ENCODE assay signal across 8 mouse cellular contexts in genomic region chr11:113618672-113619419, GRCm38 (mm10). TPM values are rescaled to one million over a fixed set of nuclear protein-coding genes. Genes with fewer than 3 reads are reported as not detected.
DNase-seq lines count a peak whose midpoint lies in the region; ATAC-seq lines count a peak whose summit lies in the region.

Gene Sstr2 (plus strand): TSS chr11:113619342.

- intact Hi-C loops in left cerebral cortex, postnatal 25 days (cut with DNase I): loop anchor here (2.0 kb wide), 1 partner anchor 322 kb away; no protein-coding TSS in a partner anchor

- ATAC-seq in megakaryocyte-erythroid progenitor cell, adult 5-6 weeks (replicated peaks; ENCODE audit: low FRiP score, low TSS enrichment, poor library complexity, severe bottlenecking): 0 out of 2 replicates have a peak, but pooled peaks have one; percentile 31
- no peak for ATAC-seq in erythroid progenitor cell, adult 5-6 weeks (replicated peaks; ENCODE audit: low FRiP score, poor library complexity, severe bottlenecking)

- peak; percentile 86 for DNase-seq in ZHBTc4 (ENCODE audit: low read depth, low spot score)
- peak; percentile 89 to 91 for DNase-seq in cerebellum, postnatal 14 days
- DNase-seq in frontal cortex, postnatal 36 days (ENCODE audit: low spot score in 2 of 2): peak; percentile 76 to 78
- DNase-seq in induced T-regulatory cell, adult 2 months (ENCODE audit: low read depth): peak; percentile 78
- peak; percentile 81 to 85 for DNase-seq in left cerebral cortex, postnatal 25 days (ENCODE audit: low spot score in 2 of 2)
- DNase-seq in right cerebral cortex, postnatal 25 days: peak; percentile 85

RNA-seq across cellular contexts. Expression of gene Sstr2, which starts in this region (rescaled TPM):
- 10 to 100 TPM; 30.1 to 34.4 TPM for total RNA-seq in left cerebral cortex, postnatal 25 days (2021)
- total RNA-seq in megakaryocyte-erythroid progenitor cell, adult 5-6 weeks (2014; fragmentation: Nextera tagmentation): not detected in 2 replicates
- 0.15 TPM in 1 of 2 replicates, not detected in the other for total RNA-seq in megakaryocyte-erythroid progenitor cell, adult 5-6 weeks (2017)
- total RNA-seq in erythroid progenitor cell, adult 5-6 weeks (2015; ENCODE audit: low replicate concordance): not detected in 2 replicates
- total RNA-seq in erythroid progenitor cell, adult 5-6 weeks (2017; ENCODE audit: low replicate concordance): not detected in 2 replicates

Comparison
In these comparisons a context has a peak if more than half of its experiments do, and no peak if none do; other contexts are left out.
1. RNA of gene Sstr2 (total RNA-seq): 30.1 to 34.4 TPM in left cerebral cortex, postnatal 25 days; 0.15 TPM in megakaryocyte-erythroid progenitor cell, adult 5-6 weeks and not detected in erythroid progenitor cell, adult 5-6 weeks; every median in the first group is over 10 times any median in the second.
2. Peak in ATAC-seq in megakaryocyte-erythroid progenitor cell, adult 5-6 weeks; RNA of the gene not detected or under 1 TPM.
3. Peak in every context shown above with its lines, with median percentiles within 50 percentile points of each other: DNase-seq.